Mouse (Mus musculus): ENCODE measurements around the gene Ndufb4. TPM values are rescaled to one million over a fixed set of nuclear protein-coding genes. Genes with fewer than 3 reads are reported as not detected.

Ndufb4 gene
- total RNA-seq, 2 experiments from 2014 or later = 67.8 to 69.2 TPM

GRCm38 (mm10) chr16:37682309-37682975 is 28.2 kb upstream of the Ndufb4 start:
- peak; percentile 89 to 96 for DNase-seq (ENCODE audit: low spot score in 2 of 2)
- intact Hi-C loops (cut with DNase I) = loop anchor here (2.0 to 5.0 kb wide), 4 partner anchors 72 to 575 kb away; partner anchors contain the start of gene Stxbp5l

- intact Hi-C loops (cut with DNase I) = loop anchor here (5.0 kb wide), 2 partner anchors 149 to 574 kb away; no protein-coding TSS in a partner anchor
- no peak for DNase-seq (ENCODE audit: low spot score in 2 of 2)
Observed at GRCm38 (mm10) chr16:37680831-37681230, 26.6 kb upstream of the Ndufb4 start.

GRCm38 (mm10) chr16:37680216-37680615 is 26.0 kb upstream of the Ndufb4 start:
- no peak for DNase-seq (ENCODE audit: low spot score in 2 of 2)
- intact Hi-C loops (cut with DNase I) = loop anchor here (5.0 kb wide), 2 partner anchors 148 to 573 kb away; no protein-coding TSS in a partner anchor

GRCm38 (mm10) chr16:37677586-37677985 is 23.3 kb upstream of the Ndufb4 start:
- intact Hi-C loops (cut with DNase I) = no loop called here
- DNase-seq (ENCODE audit: low spot score in 2 of 2) = no peak

GRCm38 (mm10) chr16:37676677-37677072 is 22.4 kb upstream of the Ndufb4 start:
- DNase-seq (ENCODE audit: low spot score in 2 of 2) = no peak
- intact Hi-C loops (cut with DNase I) = no loop called here

DNA sequence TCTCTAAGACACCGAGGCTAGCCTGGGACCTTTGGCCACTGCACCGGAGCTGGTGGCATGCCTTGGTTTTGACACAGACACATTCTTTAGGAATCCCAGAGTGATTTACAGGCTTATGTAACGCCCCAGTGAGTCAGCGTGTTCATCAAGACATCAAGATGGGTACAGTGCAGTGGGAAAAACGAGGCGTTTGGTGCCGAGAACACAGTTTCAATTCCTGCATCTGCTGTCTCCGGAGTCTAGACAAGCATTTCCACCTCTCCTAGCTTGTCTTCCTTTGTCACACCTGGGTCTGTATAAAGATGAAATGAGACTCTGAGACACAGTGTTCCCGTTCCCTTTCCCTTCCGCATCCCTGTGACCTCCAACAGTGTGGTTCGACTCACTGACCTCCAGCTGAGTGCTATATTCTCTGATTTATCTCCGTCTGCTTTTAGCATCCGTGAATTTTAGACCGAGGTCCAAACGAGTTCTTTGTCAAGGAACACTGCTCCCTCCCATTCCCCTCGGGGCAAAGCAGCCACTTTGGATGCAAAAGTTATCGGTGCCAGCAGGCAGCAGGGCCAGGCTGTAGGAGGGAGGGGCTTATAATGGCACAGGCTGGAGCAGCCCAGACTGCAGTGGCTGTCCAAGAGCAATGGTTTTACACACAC is 21.9 kb upstream of the Ndufb4 start:
- intact Hi-C loops (cut with DNase I) = no loop called here
- DNase-seq (ENCODE audit: low spot score in 2 of 2) = peak; percentile 69 to 88

GRCm38 (mm10) chr16:37675326-37675725 is 21.1 kb upstream of the Ndufb4 start:
- no peak for DNase-seq (ENCODE audit: low spot score in 2 of 2)
- intact Hi-C loops (cut with DNase I) = no loop called here

DNA sequence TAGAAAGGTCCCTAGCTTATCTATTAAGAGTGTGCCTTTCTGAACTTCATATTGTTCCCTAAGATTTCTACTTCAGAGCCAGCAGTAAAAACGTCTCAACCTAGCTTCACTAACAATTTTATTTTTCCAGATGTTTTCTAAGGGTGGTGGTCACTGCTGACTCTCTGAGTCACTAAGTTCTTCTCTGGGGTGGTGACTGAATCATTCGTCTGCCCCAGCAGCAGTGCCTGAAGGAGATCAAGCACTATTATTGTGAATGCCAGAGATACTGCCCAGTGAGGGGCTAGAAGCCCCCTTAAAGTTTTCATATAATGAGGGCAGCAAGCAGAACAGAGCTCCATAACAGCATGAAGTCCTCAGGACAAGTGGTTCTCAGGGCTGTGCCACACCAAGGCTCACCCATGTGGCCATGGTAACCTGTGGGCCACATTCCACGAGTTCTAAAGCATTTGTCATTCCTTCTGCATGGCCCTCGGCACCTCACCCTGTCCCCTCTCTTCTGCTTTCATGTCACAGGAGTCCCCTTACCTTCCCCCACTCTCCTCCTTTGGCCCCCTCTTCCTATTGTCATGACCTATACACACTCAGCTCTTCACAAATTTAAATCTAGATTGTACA is 16.5 kb upstream of the Ndufb4 start:
- intact Hi-C loops (cut with DNase I) = no loop called here
- no peak for DNase-seq (ENCODE audit: low spot score in 2 of 2)

- DNase-seq (ENCODE audit: low spot score in 2 of 2) = no peak
- intact Hi-C loops (cut with DNase I) = no loop called here
Observed at GRCm38 (mm10) chr16:37665394-37665935, 11.2 kb upstream of the Ndufb4 start.

DNA sequence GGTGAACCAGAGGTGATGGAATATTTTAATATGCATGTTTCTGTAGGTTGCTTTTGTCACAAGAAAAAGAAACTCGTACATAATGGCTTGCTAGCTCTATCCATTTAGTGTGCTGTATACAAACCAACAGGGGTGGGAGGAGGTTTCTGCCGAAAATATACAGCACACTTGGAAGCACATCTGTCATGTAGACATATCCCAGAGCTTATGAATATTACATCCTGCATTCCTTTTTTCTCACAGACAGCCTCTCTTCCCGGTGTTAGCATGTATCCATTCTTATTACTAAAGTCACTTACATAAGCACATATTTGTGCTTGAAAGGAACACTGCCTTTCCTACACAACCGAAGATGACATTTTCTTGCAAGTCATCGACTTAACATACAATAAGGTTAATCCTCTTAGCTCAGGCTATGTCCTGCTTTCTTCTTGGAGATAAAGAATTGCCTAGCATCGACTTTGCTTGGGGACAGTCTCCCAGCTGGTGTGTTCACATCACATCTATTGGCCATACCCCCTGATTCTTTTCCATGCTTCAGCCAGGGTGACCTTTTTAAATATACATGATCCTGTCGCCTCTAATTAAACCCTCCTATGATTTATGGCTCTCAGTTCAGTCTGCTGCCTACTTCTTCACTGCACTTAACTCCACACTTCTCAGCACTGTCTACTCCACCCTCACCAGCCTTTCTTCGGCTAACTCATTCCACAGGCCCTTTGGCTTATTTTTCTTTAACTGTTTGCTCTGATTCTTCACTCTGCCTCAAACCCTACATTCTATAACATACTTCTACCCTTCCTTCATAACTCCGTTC is 9.6 kb upstream of the Ndufb4 start:
- intact Hi-C loops (cut with DNase I) = no loop called here
- no peak for DNase-seq (ENCODE audit: low spot score in 2 of 2)

DNA sequence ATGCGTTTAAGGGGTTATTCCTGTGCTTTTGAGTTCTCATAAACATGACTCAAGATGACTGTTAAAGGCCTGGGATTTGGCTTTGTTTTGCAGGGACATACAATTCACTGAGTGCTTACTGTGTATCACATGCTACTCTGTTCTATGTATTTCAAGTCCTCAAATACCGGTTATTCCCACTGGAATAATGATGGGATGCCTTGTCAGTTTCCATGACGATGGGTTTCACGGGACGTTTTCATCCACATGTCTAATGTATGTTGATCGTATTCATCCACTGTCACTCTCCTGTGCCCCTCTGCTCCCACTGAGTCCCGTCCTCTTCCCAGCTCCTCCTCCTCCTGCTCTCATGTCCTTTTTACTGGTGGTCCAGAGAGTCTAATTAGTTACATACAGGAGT is 2.5 kb upstream of the Ndufb4 start:
- intact Hi-C loops (cut with DNase I) = loop anchor here (10.0 kb wide), 1 partner anchor 272 kb away; the partner anchor contains the start of gene Stxbp5l

GRCm38 (mm10) chr16:37655756-37656347 is 1.6 kb upstream of the Ndufb4 start:
- intact Hi-C loops (cut with DNase I) = loop anchor here (10.0 kb wide), 1 partner anchor 271 kb away; the partner anchor contains the start of gene Stxbp5l
- DNase-seq (ENCODE audit: low spot score in 2 of 2) = no peak

More for the DNA sequence above, 2.5 kb upstream of the Ndufb4 start:
- DNase-seq (ENCODE audit: low spot score in 2 of 2) = no peak

- DNase-seq (ENCODE audit: low spot score in 2 of 2) = no peak
- intact Hi-C loops (cut with DNase I) = loop anchor here (5.0 to 10.0 kb wide), 2 partner anchors 118 to 270 kb away; partner anchors contain the start of genes Gtf2e1, Rabl3 and Stxbp5l
Observed at GRCm38 (mm10) chr16:37654831-37655455, 690 bp upstream of the Ndufb4 start.

DNA sequence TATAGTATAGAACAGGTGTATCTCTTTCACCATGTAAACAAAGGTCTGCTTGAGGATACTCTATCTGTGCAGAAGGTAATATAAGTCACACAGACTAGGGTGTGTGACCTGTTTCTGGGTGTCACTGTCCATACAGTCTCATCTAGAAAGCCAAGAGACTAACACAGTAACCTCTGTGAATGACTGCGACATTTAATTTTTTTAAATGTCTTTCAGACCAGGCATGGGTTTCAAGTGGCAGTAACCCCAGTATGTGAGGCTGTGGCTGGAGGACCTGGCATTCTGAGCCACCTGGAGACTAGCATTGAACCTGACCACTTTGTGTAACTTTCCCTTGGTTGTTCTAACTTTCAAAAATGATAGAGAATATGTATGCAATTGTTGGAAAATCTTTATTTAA is 1.2 kb downstream of the Ndufb4 start:
- intact Hi-C loops (cut with DNase I) = loop anchor here (5.0 to 10.0 kb wide), 2 partner anchors 116 to 268 kb away; partner anchors contain the start of genes Gtf2e1, Rabl3 and Stxbp5l
- DNase-seq (ENCODE audit: low spot score in 2 of 2) = no peak

DNA sequence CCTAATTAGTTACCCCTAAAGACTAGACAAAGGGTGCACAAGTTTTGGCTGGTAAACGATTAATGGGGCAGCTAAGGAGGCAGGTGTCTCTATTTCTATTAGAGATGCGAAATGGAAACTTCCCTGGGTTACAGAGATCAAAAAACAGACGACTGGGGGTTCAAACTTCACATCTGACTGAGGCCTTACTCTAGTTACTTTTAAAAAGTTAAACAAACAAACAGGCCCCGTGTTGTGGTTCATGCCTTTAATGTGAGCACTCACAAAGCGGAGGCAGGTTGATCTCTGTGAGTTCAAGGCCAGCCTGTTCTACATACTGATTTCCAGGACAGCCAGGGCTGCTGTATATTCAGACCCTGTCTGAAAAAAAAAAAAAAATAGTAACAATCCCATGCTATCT is 1.6 kb downstream of the Ndufb4 start:
- DNase-seq (ENCODE audit: low spot score in 2 of 2) = no peak
- intact Hi-C loops (cut with DNase I) = loop anchor here (5.0 to 10.0 kb wide), 2 partner anchors 115 to 268 kb away; partner anchors contain the start of genes Gtf2e1, Rabl3 and Stxbp5l

- DNase-seq (ENCODE audit: low spot score in 2 of 2) = no peak
- intact Hi-C loops (cut with DNase I) = loop anchor here (5.0 to 10.0 kb wide), 2 partner anchors 114 to 267 kb away; partner anchors contain the start of genes Gtf2e1, Rabl3 and Stxbp5l
Observed at GRCm38 (mm10) chr16:37651467-37651866, 2.8 kb downstream of the Ndufb4 start.

- intact Hi-C loops (cut with DNase I) = no loop called here
- no peak for DNase-seq (ENCODE audit: low spot score in 2 of 2)
Observed at GRCm38 (mm10) chr16:37649068-37649467, 5.2 kb downstream of the Ndufb4 start.

DNA sequence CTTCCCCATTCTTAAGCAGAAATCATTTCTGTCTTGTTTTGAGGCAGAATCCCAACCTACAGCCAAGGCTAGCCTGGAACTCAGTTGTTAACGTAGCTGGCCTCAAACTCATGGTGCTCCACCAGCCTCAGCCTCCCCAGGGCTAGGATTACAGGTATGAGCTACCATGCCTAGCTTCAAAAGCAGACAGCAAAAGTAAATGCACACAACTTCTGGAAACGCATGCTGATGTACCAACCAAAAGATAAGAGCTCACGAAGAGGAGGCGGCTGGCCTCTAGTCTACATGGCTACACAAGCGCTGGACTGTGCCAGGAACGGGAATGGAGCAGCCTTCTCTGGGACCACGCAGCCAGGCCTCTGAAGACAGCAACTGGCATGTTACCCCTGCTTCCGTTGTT is 6.3 kb downstream of the Ndufb4 start:
- intact Hi-C loops (cut with DNase I) = no loop called here
- no peak for DNase-seq (ENCODE audit: low spot score in 2 of 2)
